In genomic region chr2:144633551-144633950, GRCm38 (mm10) we compare ENCODE assay signal across 10 mouse cellular contexts.
"Had no signal": no experiment of that assay in that cellular context is flagged by ENCODE, and none has a peak within 500 bp of the region (broad histone marks: within the 10 kb centered on the region; RNA-seq: fewer than 3 reads in every experiment).

No protein-coding gene starts in this region.

- H3K4me1 ChIP-seq: limb, embryonic 12.5 days; midbrain, embryonic 13.5 days had no signal

- H3K4me3 ChIP-seq: intestine, embryonic 15.5 days; kidney, embryonic 15.5 days; limb, embryonic 12.5 days; midbrain, embryonic 13.5 days had no signal

- H3K9me3 ChIP-seq: intestine, embryonic 15.5 days; kidney, embryonic 15.5 days; midbrain, embryonic 13.5 days had no signal

- H3K9ac ChIP-seq: intestine, embryonic 15.5 days; kidney, embryonic 15.5 days; limb, embryonic 12.5 days; midbrain, embryonic 13.5 days had no signal

- H3K27me3 ChIP-seq: intestine, embryonic 15.5 days; kidney, embryonic 15.5 days; limb, embryonic 12.5 days; midbrain, embryonic 13.5 days had no signal

- DNase-seq: layer of hippocampus, postnatal 36 days; lung, adult 18-20 months; right cerebral cortex, adult 18-20 months; right cerebral cortex, postnatal 25 days; thymus, adult 18-20 months; thymus, postnatal 14 days had no signal

- H3K36me3 ChIP-seq: intestine, embryonic 15.5 days had no signal

- ATAC-seq: intestine, embryonic 15.5 days; midbrain, embryonic 13.5 days had no signal

- H3K4me2 ChIP-seq: intestine, embryonic 15.5 days; kidney, embryonic 15.5 days; limb, embryonic 12.5 days; midbrain, embryonic 13.5 days had no signal

- H3K27ac ChIP-seq: intestine, embryonic 15.5 days; kidney, embryonic 15.5 days; limb, embryonic 12.5 days; midbrain, embryonic 13.5 days had no signal
